Mouse (Mus musculus) CD4-positive helper T cell, adult 2 months (primary cell): ENCODE data around the gene Aup1.

Experiments
- DNase-seq: peaks from one replicate; pipeline ENCODE4 v3.0.0-alpha.2; 2012; ENCODE audit warnings: low read depth, missing footprints, low spot score

Aup1 gene

GRCm38 (mm10) chr6:83054074-83054851 is at the start of gene Aup1:
Gene Aup1 (plus strand): TSS chr6:83054521.
- peak; percentile 99 for DNase-seq

DNA sequence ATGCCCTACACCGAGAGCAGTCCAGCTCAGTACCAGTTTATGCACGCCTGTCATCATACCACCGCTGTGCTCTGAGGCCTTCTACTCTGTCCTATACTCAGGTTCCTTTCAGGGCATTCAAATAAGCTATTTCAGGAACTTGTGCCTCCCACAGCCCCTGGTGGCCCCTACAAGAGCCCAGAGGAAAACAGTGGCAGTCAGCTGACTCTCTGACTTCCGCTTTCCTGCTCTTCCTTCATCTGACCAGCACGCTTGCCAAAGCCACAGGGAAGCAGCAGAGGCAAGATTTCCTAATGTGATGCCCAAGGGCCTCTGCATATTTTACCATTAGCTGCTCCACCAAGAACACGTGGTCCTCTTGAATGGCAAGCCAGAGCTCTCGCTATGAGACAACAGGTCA is 49.4 kb upstream of the Aup1 start:
- DNase-seq, result no peak

DNA sequence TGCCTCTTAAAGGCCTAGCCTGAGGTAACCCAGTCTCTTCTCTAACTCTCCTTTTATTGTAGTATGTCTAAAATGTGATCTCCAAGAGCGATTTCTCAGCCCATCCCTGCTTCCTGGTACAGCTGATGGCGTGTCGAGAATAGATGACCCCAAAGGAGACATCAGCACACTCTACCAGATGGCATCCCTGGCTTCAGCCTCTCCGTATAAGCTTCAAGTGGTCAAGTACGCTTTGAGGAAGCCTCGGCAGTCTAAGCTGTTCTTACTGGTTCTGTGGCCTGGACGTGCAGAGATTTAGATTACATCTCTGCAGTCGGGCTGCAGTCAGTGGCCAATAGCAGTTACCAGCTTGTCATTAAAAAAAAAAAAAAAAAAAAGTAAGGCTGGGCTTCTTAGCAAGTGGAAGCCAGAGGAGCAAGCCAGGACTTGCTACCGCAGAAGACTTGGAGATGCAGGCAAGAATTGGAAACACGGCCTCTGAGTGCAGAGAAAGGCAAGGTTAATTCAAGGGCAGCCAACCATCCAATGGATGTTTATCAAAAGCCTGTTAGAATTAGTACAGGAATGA is 48.8 kb upstream of the Aup1 start:
- no peak for DNase-seq

DNA sequence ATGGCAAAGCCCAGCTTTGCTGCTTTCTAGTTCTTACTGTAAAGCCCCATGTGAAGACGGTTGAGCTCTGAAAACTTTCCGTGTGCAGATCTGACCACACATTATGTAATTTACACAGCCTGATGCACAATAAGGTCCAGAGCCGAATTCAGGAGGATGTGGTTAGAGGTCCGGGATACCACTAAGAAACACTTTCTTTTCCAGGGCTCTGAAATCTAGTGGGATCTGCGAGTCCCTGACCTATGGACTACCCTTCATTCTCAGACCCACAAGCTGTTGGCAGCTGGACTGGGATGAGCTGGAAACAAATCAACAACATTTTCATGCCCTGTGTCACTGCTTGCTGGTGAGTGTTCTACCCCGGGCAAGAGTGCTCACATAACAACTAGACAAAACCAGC is 48.2 kb upstream of the Aup1 start:
- DNase-seq, result no peak

- no peak for DNase-seq
Observed at GRCm38 (mm10) chr6:83008659-83009058, 45.7 kb upstream of the Aup1 start.

DNA sequence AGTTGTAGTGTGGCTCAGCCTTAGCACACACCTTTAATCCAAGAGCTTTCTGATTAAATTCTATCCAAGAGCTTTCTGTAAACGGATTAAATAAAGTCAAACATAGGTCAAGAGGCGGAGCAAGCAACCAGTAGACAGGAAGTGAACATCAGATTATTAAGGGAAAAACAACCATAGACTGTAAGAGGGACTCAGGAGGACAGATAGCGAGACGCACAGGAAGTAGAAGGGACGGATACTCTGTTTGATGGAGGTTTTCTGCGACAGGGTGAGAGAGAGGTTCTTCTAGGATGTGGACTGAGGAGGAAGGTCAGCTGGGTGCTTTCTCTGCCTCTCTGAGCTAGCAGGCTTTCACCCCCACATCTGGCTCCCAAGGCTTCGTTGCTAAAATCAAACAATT is 44.3 kb upstream of the Aup1 start:
- peak; percentile 54 for DNase-seq

DNA sequence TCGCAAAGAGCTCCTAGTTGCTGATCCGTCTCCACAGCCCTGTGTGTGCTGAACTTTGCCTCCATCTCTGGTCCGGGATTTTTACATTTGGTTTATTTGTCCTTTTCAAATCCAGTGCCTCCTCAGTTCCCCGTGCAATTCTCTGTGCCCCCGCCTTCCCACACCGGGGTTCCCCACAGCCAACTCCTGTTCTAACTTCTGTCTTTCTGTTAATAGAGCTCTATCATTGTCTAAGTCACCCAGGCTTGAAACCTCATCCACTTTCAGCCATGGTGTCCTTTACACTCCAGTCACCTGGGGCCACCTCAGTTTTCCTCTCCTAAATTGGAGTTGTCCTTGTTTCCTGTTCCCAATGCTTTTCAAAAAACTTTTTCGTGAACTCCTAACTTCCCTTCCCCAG is 43.1 kb upstream of the Aup1 start:
- DNase-seq, result no peak

- no peak for DNase-seq
Observed at GRCm38 (mm10) chr6:83011756-83012155, 42.6 kb upstream of the Aup1 start.

DNA sequence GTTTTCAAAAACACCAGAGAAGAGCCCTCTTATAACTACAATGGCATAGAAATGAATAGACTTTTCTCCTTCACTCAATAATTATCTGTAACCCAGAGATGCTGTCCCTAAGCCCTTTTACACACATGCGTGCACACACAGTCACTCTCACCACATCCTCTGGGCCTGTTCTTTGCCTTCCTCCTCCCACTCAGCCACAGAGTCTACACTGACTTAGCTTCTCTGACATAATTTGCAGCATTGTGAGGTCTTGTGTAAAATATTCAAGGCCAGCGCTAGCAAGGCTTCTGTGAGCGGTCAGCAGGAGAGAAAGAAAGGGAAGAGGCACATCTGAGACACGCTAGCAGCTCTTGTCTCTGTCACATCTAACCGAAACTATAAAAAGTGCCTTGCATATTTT is 40.9 kb upstream of the Aup1 start:
- DNase-seq, result peak; percentile 50

GRCm38 (mm10) chr6:83014482-83015466 is 39.5 kb upstream of the Aup1 start:
- no peak for DNase-seq

DNA sequence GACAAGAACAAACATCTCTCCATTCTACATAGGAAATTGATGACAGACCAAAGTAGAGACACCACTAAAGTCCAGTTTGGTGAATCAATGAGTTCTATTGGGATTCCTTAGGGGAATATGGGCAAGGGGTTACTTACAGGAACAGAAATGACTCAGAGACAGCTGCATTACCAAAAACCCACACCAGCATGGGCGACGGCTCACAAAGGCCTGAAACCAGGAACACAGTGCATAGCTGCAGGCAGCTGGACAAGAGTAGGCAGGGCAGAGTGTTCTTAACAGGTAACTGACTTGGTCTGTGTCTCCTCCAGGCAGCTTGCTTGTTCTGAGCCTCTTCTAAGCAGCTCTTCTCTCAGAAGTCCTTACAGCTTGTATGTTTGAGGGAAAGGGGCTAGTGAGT is 38.6 kb upstream of the Aup1 start:
- no peak for DNase-seq

DNA sequence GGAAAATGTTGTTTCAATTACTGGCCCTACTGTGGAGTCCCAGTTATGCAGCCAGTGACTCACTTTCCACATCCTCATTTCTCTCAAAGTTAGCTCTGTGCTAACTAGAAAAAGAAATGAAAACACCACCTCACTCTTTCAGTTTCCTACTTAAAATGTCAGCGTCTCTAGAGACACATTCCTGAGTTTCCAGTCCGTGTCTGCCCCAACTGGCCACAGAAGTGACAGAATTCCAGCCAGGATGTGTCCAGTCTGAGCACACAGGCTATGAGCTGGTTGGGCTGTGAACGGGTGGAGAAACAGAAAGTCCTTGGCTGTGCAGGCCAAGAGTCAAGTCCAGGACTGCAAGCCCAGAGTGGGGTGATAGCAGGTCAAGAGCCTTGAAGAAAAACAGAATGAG is 37.1 kb upstream of the Aup1 start:
- no peak for DNase-seq

DNA sequence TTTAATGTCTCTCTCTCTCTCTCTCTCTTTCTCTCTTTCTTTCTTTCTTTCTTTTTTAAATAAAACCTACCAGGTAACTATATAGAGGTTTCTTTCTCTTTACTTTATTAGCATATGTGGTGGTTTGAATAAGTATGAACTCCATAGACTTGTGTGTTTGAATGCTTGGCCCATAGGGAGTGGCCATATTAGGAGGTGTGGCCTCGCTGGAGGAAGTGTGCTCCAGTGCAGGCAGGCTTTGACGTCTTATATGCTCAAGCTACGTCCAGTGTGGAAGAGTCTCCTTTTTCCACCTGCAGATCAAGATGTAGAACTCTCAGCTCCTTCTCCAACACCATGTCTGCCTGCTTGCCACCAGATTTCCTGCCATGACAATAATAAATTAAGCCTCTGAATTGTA is 35.3 kb upstream of the Aup1 start:
- DNase-seq, result no peak

- no peak for DNase-seq
Observed at GRCm38 (mm10) chr6:83020121-83020520, 34.2 kb upstream of the Aup1 start.

DNA sequence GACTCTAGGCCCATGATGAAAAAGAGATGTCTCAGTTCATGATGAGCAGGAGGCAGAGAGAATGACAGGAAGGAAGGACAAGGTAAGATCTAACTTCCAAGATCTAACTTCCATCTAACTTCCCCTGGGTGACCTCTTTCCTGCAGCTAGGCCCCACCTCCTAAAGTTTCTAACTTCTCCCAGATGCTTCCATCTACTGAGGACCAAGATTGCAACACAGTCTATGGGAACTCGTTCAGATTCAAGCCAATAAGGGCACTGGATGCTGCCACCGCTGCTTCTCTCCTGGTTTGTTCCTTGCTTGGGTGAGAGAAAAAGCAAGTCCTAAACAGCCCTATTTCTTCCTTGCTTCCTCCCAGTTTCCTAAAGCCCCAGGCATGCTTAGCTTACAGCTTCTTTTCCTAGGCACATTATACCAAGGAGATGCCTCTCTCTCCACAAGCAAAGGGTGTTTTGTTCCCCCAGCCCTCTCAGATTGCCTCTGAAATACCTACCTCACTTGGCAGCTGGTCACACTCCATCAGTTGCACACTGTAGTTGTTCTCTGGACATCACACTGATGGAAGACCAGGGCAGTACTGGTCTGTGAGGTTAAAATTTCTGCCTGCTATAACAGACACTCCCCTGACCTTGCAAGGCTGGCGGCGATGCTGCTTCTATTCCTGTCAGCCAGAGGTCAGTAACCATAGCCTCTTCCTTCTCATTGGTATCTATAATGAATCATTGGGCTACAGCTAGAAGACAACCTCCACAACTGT is 33.3 kb upstream of the Aup1 start:
- no peak for DNase-seq

DNA sequence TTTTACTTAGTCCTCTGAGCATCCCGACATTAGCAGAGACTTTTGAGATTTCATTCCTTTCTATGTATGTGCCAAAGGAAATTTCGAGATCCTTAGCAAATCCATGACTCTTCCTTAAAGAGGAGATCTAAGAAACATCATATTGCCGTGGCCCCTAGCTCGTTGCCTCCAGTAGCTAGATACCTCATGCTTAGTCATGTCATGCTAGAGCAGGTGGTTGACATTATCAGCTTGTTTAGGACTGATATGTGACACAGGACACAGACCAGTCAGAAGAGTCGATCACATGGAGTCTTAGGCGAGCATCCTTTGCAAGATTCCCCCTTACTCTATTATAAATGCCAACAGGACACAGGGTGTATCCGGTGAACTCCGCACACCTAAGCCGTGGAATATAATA is 31.3 kb upstream of the Aup1 start:
- no peak for DNase-seq

GRCm38 (mm10) chr6:83023786-83024185 is 30.5 kb upstream of the Aup1 start:
- no peak for DNase-seq

DNA sequence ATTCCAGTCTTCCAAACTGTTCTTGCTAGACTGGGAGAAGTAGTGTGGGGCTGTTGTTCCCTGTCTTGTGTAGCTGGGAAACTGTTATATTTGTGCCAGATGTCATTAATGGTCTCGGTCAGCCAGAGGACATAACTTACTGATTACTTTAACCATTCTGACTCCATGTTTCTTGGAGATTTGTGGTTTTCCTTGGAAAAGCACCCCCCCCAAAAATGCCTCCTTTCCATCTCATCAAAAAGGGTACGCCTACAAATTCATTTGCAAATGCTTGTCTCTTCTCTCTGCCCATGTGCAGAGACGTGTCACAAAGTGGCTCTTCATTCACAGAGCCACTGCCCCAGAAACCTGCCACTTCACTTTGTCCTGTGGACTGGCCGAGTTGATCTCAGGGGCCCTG is 29.9 kb upstream of the Aup1 start:
- no peak for DNase-seq

GRCm38 (mm10) chr6:83025221-83025620 is 29.1 kb upstream of the Aup1 start:
- DNase-seq, result no peak

DNA sequence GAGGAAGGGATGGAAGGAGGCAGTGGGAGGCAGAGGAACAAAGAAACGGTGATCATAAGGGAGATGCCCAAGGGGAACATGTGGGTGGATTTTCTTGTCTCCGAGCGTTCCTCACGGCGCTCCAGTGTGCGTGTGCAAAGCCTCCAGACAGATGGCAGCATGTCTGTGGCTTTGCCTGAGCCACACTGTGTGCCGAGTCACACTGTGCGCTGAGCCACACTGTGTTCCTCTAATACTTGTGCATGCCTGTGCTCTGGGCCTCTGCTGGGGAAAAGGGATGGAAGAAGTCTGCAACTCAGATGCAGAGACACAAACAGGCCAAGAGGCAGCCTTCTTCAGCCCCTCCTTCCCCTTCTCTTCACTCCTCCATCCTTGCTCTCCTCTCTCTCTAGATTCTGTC is 27.0 kb upstream of the Aup1 start:
- no peak for DNase-seq

GRCm38 (mm10) chr6:83027706-83028105 is 26.6 kb upstream of the Aup1 start:
- DNase-seq, result no peak

- DNase-seq, result no peak
Observed at GRCm38 (mm10) chr6:83029777-83030176, 24.5 kb upstream of the Aup1 start.
